Comparison of ENCODE assay signal across 22 mouse cellular contexts in the genomic region with DNA sequence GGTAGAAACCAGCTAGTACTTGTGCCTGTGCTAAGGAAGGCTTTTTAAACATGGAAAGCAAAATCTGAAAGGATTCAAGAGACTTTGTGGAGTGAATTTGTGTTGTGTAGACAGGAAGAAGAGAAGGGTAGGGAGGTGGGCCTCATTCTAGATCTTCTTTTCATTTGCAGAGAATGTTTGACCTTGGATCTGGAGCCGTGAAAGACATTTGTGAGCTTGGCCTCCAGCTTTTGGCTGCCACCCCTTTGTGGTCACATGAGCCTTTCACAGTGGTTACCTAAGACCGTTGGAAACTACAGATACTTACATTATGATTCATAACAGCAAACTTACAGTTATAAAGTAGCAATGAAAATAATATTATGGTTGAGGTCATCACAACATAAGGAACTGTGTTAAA. TPM values are rescaled to one million over a fixed set of nuclear protein-coding genes. Genes with fewer than 3 reads are reported as not detected.
DNase-seq lines count a peak whose midpoint lies in the region; ATAC-seq and TF ChIP-seq lines count a peak whose summit lies in the region.
"Had no signal": no experiment of that assay in that cellular context is flagged by ENCODE, and none has a peak within 500 bp of the region (broad histone marks: within the 10 kb centered on the region; RNA-seq: fewer than 3 reads in every experiment).

No protein-coding gene starts in this region.

- no peak overlapping the region for H3K27ac ChIP-seq in midbrain, embryonic 11.5 days (ENCODE audit: low read depth, low read length)
- H3K27ac ChIP-seq in midbrain, postnatal 0 days (ENCODE audit: low read depth, low read length): no peak overlapping the region
- H3K27ac ChIP-seq in heart, embryonic 13.5 days (replicated peaks): peak overlapping the region; percentile 6; the same call in 1 of the 2 replicates
- no peak overlapping the region for H3K27ac ChIP-seq in cerebellum, adult 2 months (ENCODE audit: insufficient read depth, low read length)
- H3K27ac ChIP-seq: embryonic facial prominence, embryonic 15.5 days; hindbrain, embryonic 13.5 days; limb, embryonic 12.5 days; midbrain, embryonic 15.5 days; stomach, embryonic 15.5 days had no signal

- no peak overlapping the region for H3K9ac ChIP-seq in midbrain, embryonic 11.5 days (ENCODE audit: low read length)
- no peak overlapping the region for H3K9ac ChIP-seq in midbrain, postnatal 0 days (replicated peaks; ENCODE audit: low read length, poor library complexity, severe bottlenecking)
- no peak overlapping the region for H3K9ac ChIP-seq in heart, embryonic 13.5 days
- H3K9ac ChIP-seq: embryonic facial prominence, embryonic 15.5 days; hindbrain, embryonic 13.5 days; limb, embryonic 12.5 days; liver, postnatal 0 days; midbrain, embryonic 15.5 days; stomach, embryonic 15.5 days had no signal

- TF ChIP-seq POLR2A in cerebellum, adult 2 months (IDR thresholded peaks at IDR 0.05; ENCODE audit: borderline replicate concordance, insufficient read depth, low read length): no peak

- peaks cover 16% of the 10 kb centered on the region for H3K4me1 ChIP-seq in midbrain, embryonic 11.5 days (ENCODE audit: control insufficient read depth, insufficient read depth, low read length)
- H3K4me1 ChIP-seq in midbrain, postnatal 0 days (ENCODE audit: insufficient read depth, low read length): no peaks in the 10 kb centered on the region
- H3K4me1 ChIP-seq in heart, embryonic 13.5 days: peaks cover 32% of the 10 kb centered on the region
- H3K4me1 ChIP-seq in cerebellum, adult 2 months (ENCODE audit: control insufficient read depth, insufficient read depth, low read length): no peaks in the 10 kb centered on the region

- no peak for TF ChIP-seq CTCF in midbrain, postnatal 0 days (IDR thresholded peaks at IDR 0.05)
- TF ChIP-seq CTCF in cerebellum, adult 2 months (IDR thresholded peaks at IDR 0.05; ENCODE audit: borderline replicate concordance, insufficient read depth, low read depth, low read length): no peak

- no peaks in the 10 kb centered on the region; the same call in 1 of the 2 replicates for H3K9me3 ChIP-seq in midbrain, embryonic 11.5 days (ENCODE audit: control insufficient read depth, low read length)
- H3K9me3 ChIP-seq in midbrain, postnatal 0 days (ENCODE audit: low read length): no peaks in the 10 kb centered on the region
- H3K9me3 ChIP-seq in heart, embryonic 13.5 days: peaks cover 6% of the 10 kb centered on the region
- H3K9me3 ChIP-seq: embryonic facial prominence, embryonic 15.5 days; G1E; midbrain, embryonic 15.5 days; stomach, embryonic 15.5 days had no signal

- ATAC-seq in midbrain, embryonic 11.5 days (ENCODE audit: low FRiP score): no peak
- ATAC-seq in midbrain, postnatal 0 days (ENCODE audit: low FRiP score): no peak
- no peak for ATAC-seq in heart, embryonic 13.5 days (ENCODE audit: extremely low read depth, insufficient number of reproducible peaks, low FRiP score, low TSS enrichment)
- ATAC-seq: forebrain, embryonic 14.5 days; intestine, postnatal 0 days; liver, postnatal 0 days; midbrain, embryonic 15.5 days had no signal

- 92% methylated on average over 2 of the region's 2 CpGs for WGBS in midbrain, embryonic 11.5 days
- WGBS in midbrain, postnatal 0 days: 90% methylated on average over 2 of the region's 2 CpGs
- 44% methylated on average over 2 of the region's 2 CpGs for WGBS in heart, embryonic 13.5 days
- 50% methylated on average over 2 of the region's 2 CpGs for WGBS in cerebellum, adult 2 months

- no peak overlapping the region for H3K4me2 ChIP-seq in midbrain, embryonic 11.5 days
- H3K4me2 ChIP-seq in midbrain, postnatal 0 days (ENCODE audit: low read depth, low read length, poor library complexity, severe bottlenecking): no peak overlapping the region
- H3K4me2 ChIP-seq in heart, embryonic 13.5 days: no peak overlapping the region
- H3K4me2 ChIP-seq: embryonic facial prominence, embryonic 15.5 days; hindbrain, embryonic 13.5 days; limb, embryonic 12.5 days; midbrain, embryonic 15.5 days; stomach, embryonic 15.5 days had no signal

- no peak overlapping the region for H3K4me3 ChIP-seq in midbrain, embryonic 11.5 days (ENCODE audit: low read depth, low read length)
- no peak overlapping the region for H3K4me3 ChIP-seq in midbrain, postnatal 0 days (ENCODE audit: low read depth, low read length)
- H3K4me3 ChIP-seq in heart, embryonic 13.5 days: no peak overlapping the region
- no peak overlapping the region for H3K4me3 ChIP-seq in cerebellum, adult 2 months (replicated peaks; ENCODE audit: insufficient read depth, low read depth, low read length)
- H3K4me3 ChIP-seq: embryonic facial prominence, embryonic 15.5 days; hindbrain, embryonic 13.5 days; limb, embryonic 12.5 days; midbrain, embryonic 15.5 days; stomach, embryonic 15.5 days had no signal

- no peaks in the 10 kb centered on the region for H3K36me3 ChIP-seq in midbrain, embryonic 11.5 days (ENCODE audit: control insufficient read depth, insufficient read depth, low read length)
- H3K36me3 ChIP-seq in midbrain, postnatal 0 days (ENCODE audit: insufficient read depth, low read length): no peaks in the 10 kb centered on the region
- H3K36me3 ChIP-seq in heart, embryonic 13.5 days: peaks cover 7% of the 10 kb centered on the region
- H3K36me3 ChIP-seq: embryonic facial prominence, embryonic 15.5 days; G1E; hindbrain, embryonic 13.5 days; midbrain, embryonic 15.5 days; stomach, embryonic 15.5 days had no signal

- DNase-seq in adrenal gland, adult 2 months: peak; percentile 75
- DNase-seq in adrenal gland, postnatal 25 days: no peak
- peak; percentile 28 for DNase-seq in midbrain, embryonic 11.5 days (ENCODE audit: low spot score, missing footprints)
- DNase-seq in midbrain, postnatal 0 days (ENCODE audit: low spot score): no peak
- DNase-seq in embryo, embryonic 9.5 days (ENCODE audit: extremely low spot score): no peak
- no peak for DNase-seq in layer of hippocampus, postnatal 36 days
- DNase-seq in cerebellum, adult 2 months: no peak
- DNase-seq: cerebellum, adult 11 months; gastrocnemius, postnatal 10 days; kidney, postnatal 36 days; liver, postnatal 0 days; lung, postnatal 4 days; retina, postnatal 1 day had no signal

- no peaks in the 10 kb centered on the region for H3K27me3 ChIP-seq in midbrain, embryonic 11.5 days (ENCODE audit: control insufficient read depth, insufficient read depth, low read length)
- H3K27me3 ChIP-seq in midbrain, postnatal 0 days (ENCODE audit: insufficient read depth, low read length): no peaks in the 10 kb centered on the region
- no peaks in the 10 kb centered on the region for H3K27me3 ChIP-seq in heart, embryonic 13.5 days (replicated peaks)
- H3K27me3 ChIP-seq in cerebellum, adult 2 months (ENCODE audit: control insufficient read depth, insufficient read depth, low read length): no peaks in the 10 kb centered on the region
- H3K27me3 ChIP-seq: embryonic facial prominence, embryonic 15.5 days; hindbrain, embryonic 13.5 days; limb, embryonic 12.5 days; midbrain, embryonic 15.5 days; stomach, embryonic 15.5 days had no signal

RNA-seq across cellular contexts. Expression of a gene that starts 34.5 kb away (rescaled TPM):
- total RNA-seq in adrenal gland, adult 2 months (2021): 10 to 100 TPM; 29.5 to 31.9 TPM
- 9.0 and 14.0 TPM in 2 replicates for polyA plus RNA-seq in adrenal gland, adult 2 months (2012; rRNA removed)
- total RNA-seq in adrenal gland, postnatal 25 days (2021): 43.2 and 46.3 TPM in 2 replicates
- polyA plus RNA-seq in midbrain, embryonic 11.5 days (2014; fragmentation: Nextera tagmentation; extraction: Ambion mirVana): 14.9 and 15.9 TPM in 2 replicates
- 19.6 and 22.7 TPM in 2 replicates for total RNA-seq in midbrain, postnatal 0 days (2014; rRNA removed)
- polyA plus RNA-seq in midbrain, postnatal 0 days (2015; fragmentation: Nextera tagmentation; extraction: Ambion mirVana): 4.3 TPM in 2 replicates
- polyA plus RNA-seq in heart, embryonic 13.5 days (2015; fragmentation: Nextera tagmentation; extraction: Ambion mirVana): 3.7 and 4.0 TPM in 2 replicates
- total RNA-seq in layer of hippocampus, postnatal 36 days (2021): 10 to 100 TPM; 16.3 to 16.6 TPM
- polyA plus RNA-seq in cerebellum, adult 2 months (2012; rRNA removed): 15.1 and 15.8 TPM in 2 replicates

Comparison
In these comparisons a context has a peak if more than half of its experiments do, and no peak if none do; other contexts are left out.
1. DNase-seq: peak in adrenal gland, adult 2 months (single experiment) and midbrain, embryonic 11.5 days (single experiment); none in adrenal gland, postnatal 25 days (single experiment), midbrain, postnatal 0 days (single experiment), embryo, embryonic 9.5 days (single experiment), layer of hippocampus, postnatal 36 days (0 of 2) and cerebellum, adult 2 months (0 of 2).